Mouse (Mus musculus) c-Kit-positive CD71-positive TER-119-positive erythroid progenitor cells, embryonic 14.5 days (primary cell): ENCODE measurements around the gene Pex5.

Experiments used
- DNase-seq: peaks from one replicate; pipeline ENCODE4 v3.0.0-alpha.2; 2013; ENCODE audit warnings: low spot score

Pex5 gene

DNA sequence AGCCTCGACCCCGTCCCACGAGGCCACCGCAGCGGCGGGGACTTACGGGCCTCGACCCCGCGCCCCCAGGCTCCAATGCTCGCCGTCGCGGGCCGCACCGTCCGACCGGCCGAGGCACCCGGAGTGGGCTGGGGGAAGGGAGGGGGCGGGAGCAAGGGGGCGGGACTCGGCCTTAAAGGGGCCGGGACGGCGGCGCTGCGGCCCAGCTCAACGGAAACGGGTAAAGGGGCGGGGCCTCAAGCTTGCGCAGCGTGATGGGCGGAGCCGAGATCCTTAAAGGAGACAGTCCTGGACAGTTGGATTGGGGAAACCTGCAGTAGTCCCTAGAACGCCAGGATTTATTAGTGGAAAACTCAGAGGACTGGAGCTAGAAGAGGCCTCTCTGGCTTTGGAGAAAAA lies at the start of gene Pex5:
Pex5 (minus strand) TSS at position 141 of the 399 bp plus-strand sequence.
- peak; percentile 89 for DNase-seq

DNA sequence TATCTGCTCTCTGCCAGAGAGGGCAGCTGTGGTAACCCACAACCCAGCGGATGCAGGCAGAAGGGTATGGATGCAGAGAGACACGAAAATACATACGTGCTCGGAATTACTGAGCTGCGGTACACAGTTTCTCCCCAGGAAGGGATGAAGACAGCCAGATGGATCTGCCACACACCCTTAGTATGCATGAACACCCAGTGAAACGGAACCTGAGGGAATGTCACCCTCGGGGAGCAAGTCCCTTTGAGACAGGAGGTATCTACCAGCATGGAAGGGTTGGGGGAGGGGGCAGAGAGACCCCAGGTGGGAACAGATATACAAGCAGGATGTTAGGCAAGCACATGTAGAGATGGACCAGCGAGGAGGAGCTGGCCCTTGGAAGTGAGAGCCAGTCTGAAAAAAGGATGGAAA lies 49.0 kb upstream of the Pex5 start:
- DNase-seq, result no peak

DNA sequence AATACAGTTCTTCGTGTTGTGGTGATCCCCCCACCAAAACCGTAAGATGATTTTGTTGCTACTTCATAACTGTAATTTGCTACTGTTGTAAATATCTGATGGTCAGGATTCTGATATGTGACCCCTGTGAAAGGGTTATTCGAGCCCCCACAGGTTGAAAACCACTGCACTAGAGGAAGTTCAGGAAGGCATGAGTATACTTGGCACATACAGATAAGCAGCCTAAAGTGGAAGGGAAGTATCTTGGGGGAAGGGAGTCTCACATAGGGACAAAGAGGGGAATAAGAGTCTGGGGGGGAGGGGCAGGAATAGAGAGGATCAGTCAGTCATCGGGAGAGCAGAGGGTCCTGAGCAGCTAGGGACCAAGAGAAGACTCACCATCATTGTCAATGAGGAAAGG lies 44.5 kb upstream of the Pex5 start:
- DNase-seq, result no peak

DNA sequence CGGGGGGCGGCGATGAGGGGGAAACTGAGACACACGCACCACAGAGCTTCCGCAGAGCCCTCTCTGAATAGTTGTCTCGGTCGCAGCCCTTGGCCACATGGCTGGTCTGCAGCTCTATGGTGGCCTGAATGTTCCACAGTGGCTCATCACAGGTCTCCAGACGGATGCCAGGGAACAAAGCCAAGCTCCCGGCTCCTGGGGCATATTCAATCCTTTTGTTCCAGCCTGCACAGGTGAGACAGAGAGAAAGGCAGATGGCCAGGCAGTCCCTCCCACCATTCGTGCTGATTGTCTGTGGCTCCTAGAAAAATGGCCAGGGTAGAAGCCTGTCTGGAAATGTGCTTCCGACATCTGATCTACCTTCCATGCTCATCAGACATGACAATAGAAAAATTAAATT lies 43.6 kb upstream of the Pex5 start:
- no peak for DNase-seq

DNA sequence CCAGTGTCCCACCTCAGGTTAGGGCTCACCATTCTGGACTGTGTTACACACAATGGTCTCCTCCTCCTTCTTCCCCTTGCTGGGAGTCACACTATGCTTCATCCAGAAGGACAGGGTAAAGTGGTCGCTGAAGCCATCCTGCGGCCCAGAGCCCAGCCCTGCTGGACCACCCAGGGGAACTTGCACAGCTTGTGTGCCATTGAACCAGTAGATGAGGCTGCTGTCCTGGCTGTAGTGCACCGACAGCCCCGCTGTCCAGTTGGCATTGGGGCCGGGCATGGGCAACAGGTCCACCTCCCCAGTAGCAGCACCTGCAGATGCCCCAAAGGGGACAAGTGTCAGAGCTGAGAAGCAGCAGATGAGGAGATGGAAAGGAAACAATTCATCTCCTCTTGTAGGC lies 43.0 kb upstream of the Pex5 start:
- no peak for DNase-seq

DNA sequence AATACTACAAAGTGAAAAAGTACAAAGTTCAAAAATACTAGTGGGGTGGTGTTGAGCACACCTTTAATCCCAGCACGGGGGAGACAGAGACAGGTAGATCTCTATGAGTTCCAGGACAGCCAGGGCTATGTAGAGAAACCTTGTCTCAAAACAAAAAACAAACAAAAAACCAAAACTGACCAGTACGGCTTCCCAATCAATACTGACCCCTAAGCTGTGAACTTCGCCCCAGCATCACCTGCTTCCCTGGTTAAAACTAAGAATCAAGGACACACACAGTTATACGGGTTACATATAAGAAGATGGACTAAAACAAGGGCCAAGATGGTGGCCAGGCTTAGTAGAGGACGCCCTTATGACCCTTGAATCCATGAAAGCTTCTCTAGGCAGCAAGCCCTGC lies 41.4 kb upstream of the Pex5 start:
- DNase-seq, result no peak

DNA sequence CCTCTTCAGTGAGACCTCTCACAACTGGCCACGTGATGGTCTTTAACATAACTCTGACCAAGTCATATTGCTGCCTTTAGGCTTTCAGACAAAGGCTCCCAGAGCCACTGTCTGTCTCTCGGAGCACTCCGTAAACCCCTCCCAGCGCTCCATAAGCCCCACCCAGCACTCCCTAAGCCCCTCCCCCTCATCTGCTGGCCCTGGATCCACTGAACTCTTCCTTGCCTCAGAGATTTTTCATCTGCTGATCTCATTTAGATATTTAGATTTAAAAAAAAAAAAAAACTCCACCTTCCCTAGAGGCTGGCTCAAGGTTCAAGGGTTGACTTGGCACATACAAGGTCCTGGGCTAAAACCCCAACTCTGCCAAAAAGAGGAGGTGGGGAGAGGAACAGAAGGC lies 38.9 kb upstream of the Pex5 start:
- no peak for DNase-seq

DNA sequence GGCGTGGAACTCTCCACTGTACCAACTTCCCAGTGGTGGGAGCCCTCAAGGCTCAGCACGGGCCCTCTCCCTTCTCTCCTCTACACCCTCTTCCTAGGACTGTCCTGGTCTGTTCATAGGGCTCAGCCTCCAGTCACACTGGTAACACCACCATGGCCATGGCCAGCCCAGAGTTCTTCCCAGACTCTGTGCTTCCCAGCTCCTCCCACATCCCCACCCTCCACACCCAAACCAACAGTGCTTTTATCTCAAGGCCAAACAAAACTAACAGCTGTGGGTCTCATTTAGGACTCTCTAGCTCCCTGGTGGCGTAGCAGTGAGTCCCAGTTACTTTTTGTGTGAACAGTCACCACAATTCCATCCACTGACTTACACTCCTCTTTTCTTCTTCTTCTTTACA lies 37.1 kb upstream of the Pex5 start:
- no peak for DNase-seq

DNA sequence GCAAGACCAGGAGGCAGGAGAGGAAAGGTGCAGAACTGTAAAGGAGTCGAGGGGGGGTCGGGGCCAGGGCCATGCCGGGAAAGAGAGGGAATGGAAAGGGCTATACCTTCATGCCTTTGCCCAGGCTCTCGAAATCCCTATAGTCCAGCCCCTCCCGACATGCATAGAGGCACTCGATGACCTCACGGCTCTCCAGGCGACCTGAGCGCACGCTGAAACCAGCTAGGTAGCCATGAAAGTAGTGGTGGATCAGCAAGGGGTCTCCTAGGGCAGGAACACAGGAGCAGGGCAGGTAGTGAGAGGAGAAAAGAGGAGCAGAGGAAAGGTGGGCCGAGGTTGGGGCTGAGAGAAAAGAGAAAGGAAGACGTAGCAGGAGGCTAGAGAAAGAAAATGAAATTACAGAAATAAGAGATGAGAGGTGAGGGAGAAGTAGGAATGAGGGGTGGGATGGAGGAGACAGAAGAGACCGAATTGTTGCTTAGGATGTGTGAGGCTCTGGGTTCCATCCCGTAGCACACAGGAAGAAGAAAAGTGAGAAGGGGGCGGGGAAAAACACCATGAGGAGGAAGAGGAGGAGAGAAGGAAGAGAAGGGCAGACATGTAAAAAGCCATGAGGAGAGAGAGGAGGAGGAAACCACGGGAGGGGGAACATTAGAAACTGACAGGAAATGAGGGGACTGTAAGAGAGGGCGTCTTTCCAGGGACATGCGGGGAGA lies 35.0 kb upstream of the Pex5 start:
- no peak for DNase-seq

DNA sequence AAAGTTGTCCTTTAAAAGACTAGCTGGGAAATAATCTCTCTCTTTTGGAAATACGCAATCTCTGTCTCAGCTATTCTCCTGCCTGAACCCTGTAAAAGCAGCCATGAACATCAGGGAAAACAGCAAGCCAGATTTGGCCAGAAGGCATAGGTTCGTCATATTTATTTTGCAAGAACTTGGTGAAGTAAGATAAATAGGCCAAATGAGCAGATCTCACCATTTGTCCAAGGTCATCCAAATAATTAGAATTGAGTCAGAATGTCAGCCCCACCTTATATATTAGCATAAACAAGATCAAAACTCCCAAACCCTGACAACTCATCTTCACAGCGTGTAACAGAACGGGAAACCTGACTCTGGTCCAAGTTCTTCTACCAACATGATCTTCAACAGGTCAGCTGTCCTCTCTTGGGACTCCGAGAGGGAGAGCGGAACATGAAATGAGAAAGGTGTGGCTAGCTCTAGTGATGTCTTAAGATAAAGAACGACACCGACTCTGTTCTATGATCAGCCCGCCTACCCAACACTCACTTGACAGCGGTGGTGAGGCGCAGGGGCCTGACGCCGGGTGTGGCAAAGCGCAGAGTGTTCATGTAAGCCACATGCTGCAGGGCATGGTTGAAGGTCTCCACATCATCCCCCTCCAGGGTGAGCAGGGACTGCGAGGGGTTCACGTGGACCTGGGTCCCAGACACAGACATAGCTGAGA lies 34.2 kb upstream of the Pex5 start:
- no peak for DNase-seq

DNA sequence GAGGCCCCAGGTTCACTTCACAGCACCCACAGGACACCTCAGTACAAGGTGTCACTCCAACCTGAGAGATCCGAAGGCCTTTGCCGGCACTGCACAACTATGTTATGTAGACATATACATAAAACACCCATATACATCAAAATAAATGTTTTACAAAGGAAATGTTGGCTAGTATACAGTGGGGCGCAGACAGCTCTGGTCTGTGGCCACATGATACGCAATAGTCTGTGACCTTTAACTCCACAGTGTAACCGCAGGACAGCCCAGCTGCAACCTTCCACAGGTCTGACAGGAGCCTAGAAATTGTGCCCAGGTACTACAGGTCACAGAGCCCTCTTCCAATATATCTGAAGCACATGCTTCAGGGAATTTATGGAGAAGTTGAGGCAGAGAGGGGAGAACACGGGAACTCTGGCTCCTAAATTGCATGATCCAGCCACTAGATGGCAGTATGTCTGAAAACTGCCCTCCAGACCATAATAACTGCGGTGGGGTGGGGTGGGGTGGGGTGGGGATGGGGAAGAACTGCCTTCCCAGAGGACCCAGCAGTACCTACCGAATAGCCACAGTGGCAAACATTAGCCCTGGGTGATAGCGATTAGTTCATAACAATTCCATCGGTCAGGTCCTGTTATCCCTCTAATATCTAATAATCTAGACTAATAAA lies 33.5 kb upstream of the Pex5 start:
- no peak for DNase-seq

DNA sequence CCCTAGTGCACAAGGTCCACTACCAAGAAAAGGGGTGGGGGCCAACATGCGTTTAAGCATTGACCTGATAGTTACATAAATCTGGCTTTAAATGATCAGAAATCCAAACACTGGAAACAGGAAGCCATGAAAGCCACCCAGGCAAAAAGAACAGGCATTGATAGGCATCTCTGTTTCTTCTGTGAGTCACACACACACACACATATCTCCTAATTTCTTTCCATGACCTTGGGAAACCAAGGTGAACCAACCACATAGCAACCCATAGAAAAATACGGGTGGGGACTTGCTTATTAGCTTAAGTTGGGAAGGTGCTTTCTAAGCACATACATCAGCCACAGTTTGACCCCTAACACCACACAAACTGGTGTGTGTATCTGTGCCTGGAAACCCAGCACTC lies 32.5 kb upstream of the Pex5 start:
- DNase-seq, result no peak

DNA sequence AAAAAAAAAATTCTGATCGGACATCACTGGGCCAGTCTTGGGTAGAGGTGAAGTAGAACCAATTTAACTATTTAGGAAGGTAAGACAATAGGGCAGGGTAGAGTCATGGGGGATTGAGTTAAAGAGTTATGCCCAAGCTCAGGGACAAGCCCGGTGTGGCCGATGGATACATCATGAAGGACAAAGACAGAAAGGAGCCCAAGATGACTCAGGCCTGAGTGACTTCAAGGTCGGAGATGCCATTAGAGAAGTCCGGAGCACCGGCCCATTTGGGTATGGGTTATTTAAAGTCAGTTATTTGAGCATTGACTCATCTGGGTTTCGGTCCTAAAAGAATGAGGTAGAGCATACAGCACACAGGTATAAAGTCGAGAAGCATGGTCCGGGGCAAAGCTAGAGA lies 31.6 kb upstream of the Pex5 start:
- DNase-seq, result no peak

DNA sequence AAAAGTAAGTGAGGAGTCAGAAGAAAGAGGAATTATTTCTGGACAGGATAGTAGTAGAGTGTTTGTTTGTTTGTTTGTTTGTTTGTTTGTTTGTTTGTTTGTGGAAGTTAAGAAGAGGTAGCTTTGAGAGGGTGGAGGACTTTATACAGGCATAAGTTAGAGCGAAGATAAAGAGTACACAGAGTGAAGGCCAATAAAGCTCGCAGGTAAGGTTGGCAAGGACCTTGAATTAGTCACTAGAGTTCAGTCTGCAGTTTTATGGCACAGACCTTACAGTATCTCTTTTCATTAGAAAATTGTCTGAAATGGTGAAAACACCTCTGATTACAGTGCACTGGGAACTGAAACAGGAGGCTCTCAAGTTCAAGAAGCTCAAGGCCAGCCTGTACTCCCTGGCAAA lies 31.2 kb upstream of the Pex5 start:
- no peak for DNase-seq

DNA sequence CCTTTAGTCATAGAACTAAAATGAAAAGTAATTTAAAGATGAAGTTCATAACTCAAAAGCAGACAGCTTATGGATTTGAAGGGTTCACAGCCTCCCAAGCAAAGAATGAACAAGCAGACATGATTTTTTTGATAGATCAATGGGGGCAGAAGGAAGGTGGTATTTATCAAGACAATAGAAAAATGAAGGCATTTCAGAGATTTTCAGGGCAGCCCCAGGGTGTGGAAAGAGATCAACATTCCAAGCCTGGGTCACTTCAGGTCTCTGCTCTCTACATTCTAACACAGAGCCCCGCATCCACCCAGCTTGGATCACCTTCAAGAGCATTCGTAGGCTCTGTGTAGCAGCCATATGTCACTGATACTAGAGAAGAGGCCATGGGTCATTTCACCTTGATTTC lies 28.5 kb upstream of the Pex5 start:
- DNase-seq, result no peak

DNA sequence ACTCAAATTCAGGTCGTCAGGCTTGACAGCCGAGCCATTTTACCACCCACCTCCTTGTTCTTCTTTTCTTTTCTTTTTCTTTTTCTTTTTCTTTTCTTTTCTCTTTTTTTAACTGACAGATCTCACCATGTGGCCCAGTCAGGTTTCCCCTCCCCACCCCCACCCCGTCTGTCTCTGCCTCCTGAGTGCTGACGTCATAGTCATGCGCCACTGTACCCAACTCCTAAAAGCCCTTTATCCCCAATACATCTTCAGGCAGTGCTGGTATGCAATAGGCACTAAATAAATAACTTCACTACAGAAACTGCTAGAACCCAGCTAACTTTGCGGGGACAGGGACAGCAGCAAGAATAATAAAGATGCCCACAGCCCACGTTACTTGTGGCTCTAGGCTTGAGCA lies 21.4 kb upstream of the Pex5 start:
- no peak for DNase-seq

DNA sequence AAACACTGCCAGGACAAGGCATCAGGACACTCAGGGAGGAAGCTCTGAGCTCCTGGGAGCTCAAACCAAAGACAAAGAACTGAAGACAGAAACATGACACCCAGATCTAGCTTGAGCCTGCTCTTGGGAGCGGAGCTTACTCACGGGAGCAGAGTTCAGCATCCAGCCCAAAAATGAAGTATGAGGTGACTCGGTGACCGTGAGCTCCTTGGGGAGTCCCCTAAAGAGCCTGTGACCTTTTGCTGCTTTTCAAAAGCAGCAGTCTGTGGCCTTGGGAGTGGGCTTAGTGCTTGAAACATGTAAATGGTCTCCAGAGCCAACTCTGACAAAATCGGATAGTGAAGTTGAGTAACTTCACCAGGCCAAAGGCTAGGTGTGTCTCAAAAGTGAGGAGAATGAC lies 20.3 kb upstream of the Pex5 start:
- DNase-seq, result no peak

DNA sequence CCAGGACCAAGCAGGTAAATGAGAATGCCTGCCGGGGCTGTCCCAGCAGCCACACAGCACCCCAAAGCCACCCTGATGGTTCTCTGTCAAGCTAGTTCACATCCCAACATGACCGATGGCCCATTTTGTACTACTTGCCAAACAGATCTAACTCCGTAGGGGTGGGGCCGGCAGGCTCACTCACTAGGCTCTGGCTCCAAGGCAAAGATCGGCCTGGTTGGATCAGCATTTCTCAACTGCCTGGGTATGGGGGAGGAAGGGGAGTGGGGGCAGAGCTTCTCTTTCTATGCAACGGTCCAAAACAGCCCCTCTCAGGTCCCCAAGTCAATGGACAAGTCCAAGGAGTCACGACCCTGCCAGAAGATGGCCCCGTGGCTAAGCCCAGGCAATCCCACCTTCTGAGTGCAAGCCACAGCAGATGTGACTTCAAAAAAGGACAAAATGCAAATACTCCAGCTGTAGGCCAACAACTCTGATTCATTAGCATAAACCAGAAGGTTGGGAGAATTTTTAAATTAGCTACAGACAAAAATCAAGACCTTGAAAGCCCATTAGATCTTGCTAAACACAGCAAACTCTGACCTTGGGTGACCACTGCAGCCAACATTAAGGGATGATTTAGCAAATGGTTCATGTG lies 18.9 kb upstream of the Pex5 start:
- DNase-seq, result no peak

DNA sequence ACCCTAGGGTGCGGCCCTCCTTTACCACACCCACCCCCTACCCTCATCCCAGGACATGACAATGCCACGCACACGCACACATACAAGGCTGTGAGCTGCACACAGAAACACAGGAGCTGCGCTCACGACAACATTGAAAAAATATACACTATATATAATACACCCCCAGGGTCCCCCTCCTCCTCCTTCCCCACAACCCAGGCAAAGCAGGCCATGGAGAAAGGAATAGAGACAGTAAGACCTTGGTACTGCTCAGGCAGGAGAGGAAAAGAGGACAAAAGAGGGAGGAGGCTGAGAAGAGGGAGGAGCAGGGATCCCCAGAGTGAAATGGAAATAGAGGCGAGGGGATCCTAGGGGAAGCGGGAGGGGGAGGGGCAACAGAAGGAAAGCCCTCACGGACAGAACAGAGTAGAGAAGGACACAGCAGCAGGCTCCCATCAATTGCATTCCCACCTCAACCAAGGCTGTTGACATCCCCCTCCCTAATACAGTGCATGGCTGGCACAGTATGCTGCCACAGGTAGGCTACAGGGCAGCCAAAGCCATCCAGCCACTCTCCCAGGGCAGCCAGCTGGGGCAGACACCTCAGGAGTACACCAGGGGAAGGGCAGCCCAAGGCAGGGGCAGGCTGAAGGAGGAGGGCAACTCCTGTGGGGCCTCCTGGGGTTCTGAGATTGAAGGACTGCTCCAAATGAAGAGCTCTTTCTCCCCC lies 16.1 kb upstream of the Pex5 start:
- DNase-seq, result no peak

DNA sequence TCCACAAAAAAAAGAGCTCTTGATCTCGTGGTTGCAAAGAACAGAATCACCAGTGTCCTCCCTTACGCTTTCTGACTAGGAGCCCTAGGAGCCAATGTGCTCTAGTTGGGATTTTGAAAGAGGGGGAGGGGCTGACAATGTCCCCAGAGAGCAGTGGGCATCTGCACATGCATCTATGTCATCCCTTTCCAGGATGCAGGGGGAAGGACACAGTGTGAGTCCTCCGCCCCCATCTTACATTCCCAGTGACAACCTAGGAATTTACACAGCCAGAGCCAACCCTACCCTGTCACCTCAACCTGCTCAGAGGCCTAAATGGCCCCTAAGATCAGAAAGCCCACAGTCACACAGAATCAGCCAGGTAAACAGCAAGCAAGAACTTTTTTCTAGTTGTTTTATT lies 15.5 kb upstream of the Pex5 start:
- no peak for DNase-seq

DNA sequence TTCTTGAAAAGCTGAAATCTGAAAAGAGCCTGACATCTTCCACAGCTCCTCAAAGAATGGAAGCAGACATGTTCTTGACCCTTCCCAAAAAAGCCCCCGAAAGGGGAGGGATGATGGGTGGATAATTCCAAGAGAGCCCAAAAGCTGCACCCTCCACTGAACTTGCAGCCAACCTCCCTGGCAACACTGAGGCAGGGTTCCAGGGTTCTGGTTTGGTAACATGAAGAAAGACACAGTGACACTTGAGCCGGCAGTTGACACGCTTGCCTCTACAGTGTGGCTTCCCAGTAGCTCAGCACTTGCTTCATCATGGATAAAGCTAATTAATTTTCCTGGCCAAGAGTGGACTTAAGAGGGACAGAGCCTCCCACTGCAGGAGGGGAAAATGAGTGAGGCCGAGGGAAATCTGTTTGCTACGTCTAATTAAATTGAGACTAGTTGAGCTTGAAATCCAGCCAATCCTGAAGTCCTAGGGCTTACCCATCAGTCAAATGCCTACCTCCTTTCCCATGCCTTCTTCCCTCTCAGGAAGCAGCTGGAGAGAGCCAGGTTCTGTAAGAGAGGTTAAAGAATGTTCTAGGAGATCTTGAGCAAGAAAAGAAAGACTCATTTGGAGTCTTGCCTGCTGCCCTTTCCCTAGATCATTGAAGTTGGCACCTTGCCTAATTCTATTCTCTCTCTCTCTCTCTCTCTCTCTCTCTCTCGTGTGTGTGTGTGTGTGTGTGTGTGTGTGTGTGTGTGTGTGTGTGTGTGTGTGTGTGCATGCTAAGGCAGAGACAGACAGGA lies 13.1 kb upstream of the Pex5 start:
- DNase-seq, result no peak

DNA sequence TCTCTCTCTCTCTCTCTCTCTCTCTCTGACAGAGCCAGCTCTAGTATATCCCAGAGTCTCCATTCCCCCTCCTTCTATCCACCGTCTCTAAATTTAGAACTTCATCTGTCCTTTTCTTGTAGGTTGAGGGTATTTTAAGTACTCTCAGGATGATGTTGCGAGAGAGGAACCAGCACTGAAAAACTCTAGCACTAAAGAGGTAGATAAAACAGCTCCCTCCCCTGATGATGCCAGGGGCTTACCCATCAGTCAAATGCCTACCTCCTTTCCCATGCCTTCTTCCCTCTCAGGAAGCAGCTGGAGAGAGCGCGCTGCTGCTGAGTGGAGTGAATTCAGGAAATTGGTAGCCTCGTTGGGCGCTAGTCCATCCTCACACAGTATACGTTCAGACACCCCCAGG lies 12.4 kb upstream of the Pex5 start:
- DNase-seq, result no peak
